Mouse (Mus musculus): ENCODE results near the gene Trpc1. TPM values are rescaled to one million over a fixed set of nuclear protein-coding genes. Genes with fewer than 3 reads are reported as not detected.
A peak's percentile ranks its signal among the peaks of the same experiment; 100 is the strongest.

Trpc1 gene
- polyA plus RNA-seq, 1 experiment from 2014 or later, result 5.9 TPM

DNA sequence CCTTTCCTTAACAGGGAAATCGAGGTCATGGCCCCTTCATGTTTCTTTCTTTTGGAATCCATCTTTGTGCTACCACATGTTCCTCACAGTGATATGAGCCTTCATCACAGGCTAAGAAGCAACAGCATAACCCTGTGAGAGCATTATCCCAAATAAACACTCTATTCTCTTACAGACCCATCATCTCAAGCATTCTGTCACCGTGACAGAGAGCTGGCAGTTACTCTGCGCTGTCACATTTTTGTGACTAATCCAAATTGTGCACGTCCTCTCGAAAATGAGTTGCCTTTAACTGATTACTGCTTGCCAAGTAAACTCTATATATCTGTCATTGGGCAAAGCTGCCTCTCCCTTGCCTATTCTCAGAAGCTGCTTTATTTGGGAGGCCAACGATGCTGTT lies 84.3 kb downstream of the Trpc1 start:
- Histone ChIP-seq H3K4me3 (no peak overlapping the region), H3K36me3 (no peaks in the 10 kb centered on the region), H3K27ac (no peak overlapping the region), H3K27me3 (no peaks in the 10 kb centered on the region), H3K9ac (no peak overlapping the region), H3K9me3 (replicated peaks) (no peaks in the 10 kb centered on the region), H3K4me2 (replicated peaks) (no peak overlapping the region), H3K4me1 (peaks cover 17% of the 10 kb centered on the region)
- no peak for ATAC-seq (ENCODE audit: low FRiP score)
- WGBS, result 90% methylated on average over 6 of the region's 6 CpGs

GRCm38 (mm10) chr9:95664290-95664989 lies 85.7 kb downstream of the Trpc1 start:
- H3K9me3 ChIP-seq (replicated peaks), result no peaks in the 10 kb centered on the region
- no peaks in the 10 kb centered on the region for H3K36me3 ChIP-seq
- WGBS, result 53% methylated on average over 10 of the region's 10 CpGs
- no peak overlapping the region for H3K27ac ChIP-seq
- peak; percentile 58 for ATAC-seq (ENCODE audit: low FRiP score)
- no peak overlapping the region for H3K4me3 ChIP-seq
- H3K4me2 ChIP-seq (replicated peaks), result no peak overlapping the region
- H3K4me1 ChIP-seq, result peaks cover 17% of the 10 kb centered on the region
- H3K9ac ChIP-seq, result no peak overlapping the region
- H3K27me3 ChIP-seq, result no peaks in the 10 kb centered on the region

DNA sequence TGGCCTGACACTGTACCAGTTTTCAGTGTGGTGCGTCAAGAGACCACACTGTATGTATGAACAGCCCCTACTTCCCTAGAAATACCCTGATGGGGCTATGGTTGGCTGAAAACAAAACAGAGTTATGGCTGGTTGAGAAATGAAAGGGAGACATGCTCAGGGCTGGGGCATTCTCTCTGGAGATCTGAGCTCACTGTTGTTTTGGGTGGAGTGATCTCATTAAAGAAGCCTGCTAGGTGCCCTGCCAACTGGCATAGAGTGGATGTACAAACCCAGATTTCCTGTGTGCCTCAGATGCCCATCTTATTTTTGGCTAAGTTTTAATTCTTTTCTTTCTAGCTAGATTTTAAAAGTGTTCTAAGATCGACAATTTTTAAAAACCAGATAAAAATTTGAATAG lies 92.2 kb downstream of the Trpc1 start:
- whole genome bisulfite sequencing, result 94% methylated on average over 2 of the region's 2 CpGs
- Histone ChIP-seq H3K4me3 (no peak overlapping the region), H3K27ac (no peak overlapping the region), H3K36me3 (no peaks in the 10 kb centered on the region), H3K4me2 (replicated peaks) (no peak overlapping the region), H3K9ac (no peak overlapping the region), H3K4me1 (peaks cover 3% of the 10 kb centered on the region; the same call in 1 of the 2 replicates), H3K9me3 (replicated peaks) (no peaks in the 10 kb centered on the region), H3K27me3 (no peaks in the 10 kb centered on the region)
- ATAC-seq (ENCODE audit: low FRiP score), result no peak

Other genes with a start within 250 kb of the Trpc1 start
- gene U2surp, start 238.4 kb downstream of the Trpc1 start, polyA plus RNA-seq (2016; fragmentation: Nextera tagmentation; extraction: Ambion mirVana), result 159 and 182 TPM in 2 replicates
- 1.2 TPM in 2 replicates for gene Paqr9, start 190.7 kb downstream of the Trpc1 start, polyA plus RNA-seq (2016; fragmentation: Nextera tagmentation; extraction: Ambion mirVana)
- 2.6 and 4.7 TPM in 2 replicates for gene Pcolce2, start 112.8 kb downstream of the Trpc1 start, polyA plus RNA-seq (2016; fragmentation: Nextera tagmentation; extraction: Ambion mirVana)
- 5.9 and 8.3 TPM in 2 replicates for gene Pls1, start 94.9 kb upstream of the Trpc1 start, polyA plus RNA-seq (2016; fragmentation: Nextera tagmentation; extraction: Ambion mirVana)
- 23.2 and 26.0 TPM in 2 replicates for gene Atr, start 107.2 kb upstream of the Trpc1 start, polyA plus RNA-seq (2016; fragmentation: Nextera tagmentation; extraction: Ambion mirVana)
- 22.9 and 27.4 TPM in 2 replicates for gene Xrn1, start 204.4 kb upstream of the Trpc1 start, polyA plus RNA-seq (2016; fragmentation: Nextera tagmentation; extraction: Ambion mirVana)

Measured in hindbrain, embryonic 12.5 days (tissue).